ENCODE assay signal across 14 mouse cellular contexts in the genomic region with DNA sequence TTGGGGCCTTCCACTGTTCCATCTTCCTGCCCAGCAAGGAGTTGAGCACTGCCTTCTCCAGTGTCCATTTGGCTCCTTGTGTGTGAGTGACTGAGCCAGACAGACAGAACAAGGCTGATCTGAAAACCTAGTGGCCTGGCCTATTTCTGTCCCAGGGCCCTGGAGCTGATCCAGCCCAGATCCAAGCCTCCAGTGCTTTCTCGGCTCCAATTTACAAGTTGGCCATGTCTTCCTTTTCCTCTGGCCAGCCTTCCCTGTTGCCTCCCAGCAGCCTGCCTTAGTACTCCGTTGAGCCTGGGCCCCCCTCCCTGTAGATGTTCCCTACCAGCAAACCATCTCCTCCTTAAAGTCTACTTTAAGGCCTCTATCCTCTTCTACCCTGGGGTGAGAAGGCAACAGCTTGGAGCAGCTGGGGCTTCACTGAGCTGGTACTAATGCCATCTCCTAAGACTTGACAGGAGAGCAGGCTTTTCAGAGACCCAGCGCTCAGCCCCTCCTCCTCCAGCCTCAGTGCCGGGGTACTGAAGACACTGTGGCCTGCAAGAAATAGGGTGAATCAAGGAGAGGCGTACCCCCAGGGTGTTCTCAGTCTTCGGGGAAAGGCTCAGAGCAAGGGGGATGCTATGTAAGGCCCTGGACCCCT.
DNase-seq lines count a peak whose midpoint lies in the region; ATAC-seq lines count a peak whose summit lies in the region.
"Had no signal": no experiment of that assay in that cellular context is flagged by ENCODE, and none has a peak within 500 bp of the region (broad histone marks: within the 10 kb centered on the region; RNA-seq: fewer than 3 reads in every experiment).

No protein-coding gene starts in this region.

- ATAC-seq in midbrain, embryonic 16.5 days, result no peak
- ATAC-seq: activated CD4-positive, CD25-positive, alpha-beta regulatory T cell, adult 4 months; intestine, embryonic 16.5 days had no signal

- peak; percentile 19 for DNase-seq in kidney, postnatal 14 days
- DNase-seq in kidney, adult 9 months, result no peak
- DNase-seq in adrenal gland, postnatal 25 days, result peak; percentile 29
- peak; percentile 65 for DNase-seq in cerebellum, adult 11 months
- peak; percentile 75 for DNase-seq in gastrocnemius, postnatal 25 days
- no peak for DNase-seq in thymus, postnatal 36 days
- no peak for DNase-seq in spleen, adult 18-20 months
- DNase-seq: right cerebral cortex, postnatal 25 days; thymus, postnatal 14 days had no signal

- H3K4me2 ChIP-seq in midbrain, embryonic 16.5 days (ENCODE audit: low read length), result no peak overlapping the region
- H3K4me2 ChIP-seq: lung, embryonic 15.5 days had no signal

- no peak overlapping the region for H3K27ac ChIP-seq in midbrain, embryonic 16.5 days (ENCODE audit: low read length)
- H3K27ac ChIP-seq: left cerebral cortex, adult 2 months; lung, embryonic 15.5 days had no signal

- H3K27me3 ChIP-seq in midbrain, embryonic 16.5 days (ENCODE audit: control insufficient read depth, insufficient read depth, low read depth, low read length), result peaks cover 8% of the 10 kb centered on the region

- WGBS in midbrain, embryonic 16.5 days, result 71% methylated on average over 6 of the region's 6 CpGs

- no peak overlapping the region for H3K9ac ChIP-seq in midbrain, embryonic 16.5 days (ENCODE audit: low read depth, low read length)
- H3K9ac ChIP-seq: lung, embryonic 15.5 days had no signal

- H3K4me3 ChIP-seq in midbrain, embryonic 16.5 days (ENCODE audit: low read depth, low read length), result no peak overlapping the region
- H3K4me3 ChIP-seq: left cerebral cortex, adult 2 months; lung, embryonic 15.5 days had no signal

- H3K4me1 ChIP-seq in midbrain, embryonic 16.5 days (ENCODE audit: control insufficient read depth, insufficient read depth, low read length), result no peaks in the 10 kb centered on the region
- H3K4me1 ChIP-seq: lung, embryonic 15.5 days had no signal

- no peaks in the 10 kb centered on the region for H3K36me3 ChIP-seq in midbrain, embryonic 16.5 days (ENCODE audit: control insufficient read depth, insufficient read depth, low read length)
- H3K36me3 ChIP-seq: lung, embryonic 15.5 days had no signal

- no peaks in the 10 kb centered on the region for H3K9me3 ChIP-seq in midbrain, embryonic 16.5 days (replicated peaks; ENCODE audit: control insufficient read depth, low read length, poor library complexity, severe bottlenecking)
- H3K9me3 ChIP-seq: lung, embryonic 15.5 days had no signal

Comparison
In these comparisons a context has a peak if more than half of its experiments do, and no peak if none do; other contexts are left out.
1. DNase-seq: peak in kidney, postnatal 14 days (single experiment), adrenal gland, postnatal 25 days (single experiment), cerebellum, adult 11 months (single experiment) and gastrocnemius, postnatal 25 days (single experiment); none in kidney, adult 9 months (single experiment), thymus, postnatal 36 days (0 of 2) and spleen, adult 18-20 months (0 of 2).